In genomic region chr13:35326682-35327242, GRCm38 (mm10) we compare ENCODE assay signal across 9 mouse cellular contexts.
DNase-seq lines count a peak whose midpoint lies in the region; ATAC-seq lines count a peak whose summit lies in the region.
"Had no signal": no experiment of that assay in that cellular context is flagged by ENCODE, and none has a peak within 500 bp of the region (broad histone marks: within the 10 kb centered on the region; RNA-seq: fewer than 3 reads in every experiment).

No protein-coding gene starts in this region.

- peak; percentile 64 for ATAC-seq in frontal cortex, adult (ENCODE audit: low TSS enrichment)

- intact Hi-C loops in left cerebral cortex, postnatal 10 days (cut with DNase I), result no loop called here
- intact Hi-C loops in heart, postnatal 10 days (cut with DNase I), result no loop called here

- no peak for DNase-seq in frontal cortex, postnatal 36 days (ENCODE audit: low spot score in 2 of 2)
- peak; percentile 18 for DNase-seq in left cerebral cortex, adult 11 months (ENCODE audit: low spot score)
- DNase-seq in left cerebral cortex, postnatal 10 days (ENCODE audit: extremely low spot score in 1 of 2, low spot score in 2 of 2), result no peak
- peak; percentile 12 for DNase-seq in A20 (ENCODE audit: low read depth, low spot score)
- DNase-seq in heart, postnatal 10 days, result peak; percentile 6 to 8
- DNase-seq in layer of hippocampus, adult 9-10 months (ENCODE audit: low spot score), result no peak
- no peak for DNase-seq in embryo, embryonic 10 days (ENCODE audit: low spot score)
- DNase-seq: cerebellum, postnatal 14 days had no signal

Comparison
In these comparisons a context has a peak if more than half of its experiments do, and no peak if none do; other contexts are left out.
1. DNase-seq: peak in left cerebral cortex, adult 11 months (single experiment), A20 (single experiment) and heart, postnatal 10 days (2 of 2); none in frontal cortex, postnatal 36 days (0 of 2), left cerebral cortex, postnatal 10 days (0 of 2), layer of hippocampus, adult 9-10 months (single experiment) and embryo, embryonic 10 days (single experiment).